Mouse (Mus musculus) embryonic facial prominence, embryonic 11.5 days (tissue): ENCODE measurements around the gene Gm28308. TPM values are rescaled to one million over a fixed set of nuclear protein-coding genes. Genes with fewer than 3 reads are reported as not detected.

Experiments
- ATAC-seq: fragments of 200-750 bp; cut with Nextera tagmentation; replicated peaks from 2 replicates; pipeline ENCODE4 v1.8.0; 2017; ENCODE audit warnings: low read depth; ENCODE audit not compliant: insufficient number of reproducible peaks, low FRiP score, low TSS enrichment
- DNase-seq: peaks from one replicate; pipeline ENCODE4 v3.0.0-alpha.2; 2015; ENCODE audit warnings: low spot score
- H3K27ac ChIP-seq: fragments of 300-500 bp; sonication (generic); replicated peaks from 2 replicates; pipeline ENCODE4 v1.5.1; 2014; ENCODE audit warnings: mild to moderate bottlenecking, low read depth, low read length, control low read depth
- H3K27me3 ChIP-seq: fragments of 300-500 bp; sonication (generic); 2 replicates; pipeline ENCODE4 v1.6.1; 2014; ENCODE audit warnings: mild to moderate bottlenecking, low read length, moderate library complexity, mixed read lengths; ENCODE audit not compliant: control insufficient read depth, insufficient read depth
- H3K36me3 ChIP-seq: fragments of 300-500 bp; sonication (generic); replicated peaks from 2 replicates; pipeline ENCODE4 v1.6.1; 2014; ENCODE audit warnings: low read depth, mild to moderate bottlenecking, low read length, moderate library complexity, mixed read lengths; ENCODE audit not compliant: control insufficient read depth, insufficient read depth
- H3K4me1 ChIP-seq: fragments of 300-500 bp; sonication (generic); 2 replicates; pipeline ENCODE4 v1.6.1; 2014; ENCODE audit warnings: low read length, mixed read lengths; ENCODE audit not compliant: control insufficient read depth, insufficient read depth
- H3K4me2 ChIP-seq: fragments of 300-500 bp; sonication (generic); 2 replicates; pipeline ENCODE4 v1.6.1; 2014; ENCODE audit warnings: low read depth, mild to moderate bottlenecking, control low read depth, low read length, moderate library complexity
- H3K4me3 ChIP-seq: fragments of 300-500 bp; sonication (generic); 2 replicates; pipeline ENCODE4 v1.5.1; 2014; ENCODE audit warnings: low read depth, low read length, control low read depth
- H3K9ac ChIP-seq: fragments of 300-500 bp; sonication (generic); replicated peaks from 2 replicates; pipeline ENCODE4 v1.6.1; 2014; ENCODE audit warnings: mild to moderate bottlenecking, control low read depth, low read length
- H3K9me3 ChIP-seq: fragments of 300-500 bp; sonication (generic); replicated peaks from 2 replicates; pipeline ENCODE4 v1.6.1; 2016; ENCODE audit warnings: mild to moderate bottlenecking, low read length, inconsistent platforms, mixed read lengths; ENCODE audit not compliant: control insufficient read depth
- WGBS: fragments of 180-500 bp; shearing (Covaris S2); extraction: QIAGEN DNeasy Blood & Tissue Kit; methylation state at CpG from one replicate; pipeline ENCODE4 v1.1.7; 2014; 5-methylcytosine and 5-hydroxymethylcytosine counted together
- polyA plus RNA-seq: library from polyadenylated mRNA; unstranded; fragments of >200 nt; fragmentation: Nextera tagmentation; extraction: Ambion mirVana; gene quantifications from 2 replicates; pipeline ENCODE4 v1.2.1, GENCODE M21; 2014

Gm28308 gene
- polyA plus RNA-seq, 1 experiment from 2014 or later = 0.38 TPM

DNA sequence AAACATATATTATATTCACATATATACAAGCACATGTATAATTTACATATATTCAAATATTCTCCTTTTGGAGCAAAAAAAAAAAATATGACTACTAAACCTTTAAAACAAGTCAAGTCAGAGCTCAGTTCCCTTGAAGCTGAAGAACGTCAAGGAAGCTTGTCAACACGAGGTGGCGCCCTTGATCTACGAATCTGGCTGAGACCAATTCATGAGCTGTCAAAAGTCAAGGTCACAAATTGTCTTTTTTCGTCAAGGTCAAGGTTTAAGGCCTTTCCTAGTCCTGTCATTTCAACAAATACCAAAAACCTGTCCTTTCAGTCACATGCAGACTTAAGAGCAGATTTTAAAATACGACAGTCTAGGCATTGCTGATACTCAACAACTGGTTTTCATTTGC, 43.8 kb upstream of the Gm28308 start:
- WGBS = under 1% methylated on average over 6 of the region's 6 CpGs
- no peak overlapping the region for H3K27ac ChIP-seq
- H3K4me3 ChIP-seq = no peak overlapping the region
- H3K9me3 ChIP-seq = no peaks in the 10 kb centered on the region
- H3K9ac ChIP-seq = no peak overlapping the region
- DNase-seq = peak; percentile 90
- ATAC-seq = no peak
- no peak overlapping the region for H3K4me2 ChIP-seq
- peaks cover 5% of the 10 kb centered on the region; the same call in 1 of the 2 replicates for H3K4me1 ChIP-seq
- peaks cover 78% of the 10 kb centered on the region for H3K27me3 ChIP-seq
- H3K36me3 ChIP-seq = no peaks in the 10 kb centered on the region

- Histone ChIP-seq H3K4me2 (no peak overlapping the region; the same call in 1 of the 2 replicates), H3K27ac (no peak overlapping the region), H3K27me3 (peaks cover 81% of the 10 kb centered on the region), H3K36me3 (no peaks in the 10 kb centered on the region), H3K4me3 (no peak overlapping the region), H3K9ac (no peak overlapping the region), H3K4me1 (no peaks in the 10 kb centered on the region; the same call in 1 of the 2 replicates), H3K9me3 (no peaks in the 10 kb centered on the region)
- no peak for ATAC-seq
- DNase-seq = peak; percentile 27
- WGBS = under 1% methylated on average over 59 of the region's 59 CpGs
These were observed 40.7 kb upstream of the Gm28308 start for GRCm38 (mm10) chr6:52253511-52254500.

- no peak overlapping the region for H3K9ac ChIP-seq
- under 1% methylated on average over 35 of the region's 35 CpGs for WGBS
- no peaks in the 10 kb centered on the region; the same call in 1 of the 2 replicates for H3K4me1 ChIP-seq
- DNase-seq (no peak), ATAC-seq (no peak)
- H3K4me3 ChIP-seq = no peak overlapping the region
- no peak overlapping the region for H3K4me2 ChIP-seq
- no peaks in the 10 kb centered on the region for H3K9me3 ChIP-seq
- H3K27me3 ChIP-seq = peaks cover 82% of the 10 kb centered on the region
- no peak overlapping the region for H3K27ac ChIP-seq
- H3K36me3 ChIP-seq = no peaks in the 10 kb centered on the region
These were observed 39.7 kb upstream of the Gm28308 start for GRCm38 (mm10) chr6:52252775-52253376.

DNA sequence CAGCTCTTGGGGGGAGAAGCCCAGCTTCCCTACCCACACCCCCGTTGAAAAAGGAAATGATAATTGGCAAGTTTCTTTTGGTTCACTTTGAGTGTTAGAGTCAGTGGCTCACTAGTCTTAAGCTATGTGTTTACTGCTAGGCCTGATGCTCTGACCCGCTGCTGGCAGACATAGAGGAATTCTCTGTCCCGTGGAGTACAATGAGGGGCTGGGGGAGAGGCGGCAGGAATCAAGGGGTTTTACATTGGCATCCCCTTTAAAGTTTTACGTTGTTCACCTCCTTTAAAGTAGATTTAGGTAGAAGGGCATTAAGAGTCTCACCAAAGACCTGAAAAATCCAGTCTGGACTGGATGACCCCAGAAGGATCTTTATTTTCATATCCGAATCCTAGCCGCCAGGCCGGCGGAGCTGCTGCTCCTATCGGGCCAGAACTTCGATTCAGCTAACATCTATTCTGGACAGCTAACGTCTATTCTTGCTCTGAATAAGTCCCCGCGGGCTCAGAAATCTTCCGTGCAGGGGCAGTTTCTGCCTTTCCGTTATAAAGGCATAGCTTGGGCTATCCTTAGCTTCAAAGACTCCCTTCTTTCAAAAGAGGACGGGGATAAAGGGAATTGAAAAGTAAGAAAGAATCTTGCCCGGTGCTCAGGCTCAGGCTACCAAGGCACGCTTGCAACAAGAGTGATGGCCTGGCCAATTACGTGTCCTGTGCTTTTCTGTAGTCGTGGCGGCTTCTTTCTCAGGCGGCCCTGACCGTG, 39.1 kb upstream of the Gm28308 start:
- ATAC-seq (no peak), DNase-seq (no peak)
- H3K36me3 ChIP-seq = no peaks in the 10 kb centered on the region
- no peak overlapping the region for H3K4me3 ChIP-seq
- H3K27ac ChIP-seq = no peak overlapping the region
- H3K9me3 ChIP-seq = no peaks in the 10 kb centered on the region
- H3K9ac ChIP-seq = no peak overlapping the region
- H3K27me3 ChIP-seq = peaks cover 82% of the 10 kb centered on the region
- H3K4me2 ChIP-seq = no peak overlapping the region
- WGBS = under 1% methylated on average over 24 of the region's 24 CpGs
- H3K4me1 ChIP-seq = no peaks in the 10 kb centered on the region; the same call in 1 of the 2 replicates

GRCm38 (mm10) chr6:52251177-52251879, 38.2 kb upstream of the Gm28308 start:
- 8% methylated on average over 7 of the region's 7 CpGs for WGBS
- Histone ChIP-seq H3K36me3 (no peaks in the 10 kb centered on the region), H3K27me3 (peaks cover 84% of the 10 kb centered on the region), H3K4me1 (no peaks in the 10 kb centered on the region; the same call in 1 of the 2 replicates), H3K9me3 (no peaks in the 10 kb centered on the region), H3K27ac (no peak overlapping the region), H3K9ac (no peak overlapping the region), H3K4me3 (no peak overlapping the region), H3K4me2 (no peak overlapping the region)
- DNase-seq (no peak), ATAC-seq (no peak)

DNA sequence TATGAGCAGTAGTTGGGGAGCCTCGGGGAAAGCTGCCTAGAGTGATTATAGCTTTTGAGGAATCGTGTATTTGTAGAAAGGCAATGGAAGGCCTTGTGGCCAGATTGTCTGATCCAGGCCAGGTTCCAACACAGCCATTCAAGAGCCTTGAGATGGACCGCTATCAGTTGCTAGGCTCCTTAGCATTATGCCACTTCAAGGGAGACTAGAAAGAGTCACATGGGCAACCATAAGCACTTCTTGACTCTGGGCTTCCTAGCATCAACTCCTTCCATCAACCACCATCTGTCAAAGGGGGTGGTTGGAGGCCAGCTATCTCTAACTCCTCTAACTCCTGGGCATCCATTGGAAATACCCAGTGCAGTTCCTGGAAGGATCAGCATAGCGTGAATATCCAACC, 36.7 kb upstream of the Gm28308 start:
- peaks cover 89% of the 10 kb centered on the region for H3K27me3 ChIP-seq
- no peak overlapping the region for H3K4me3 ChIP-seq
- no peaks in the 10 kb centered on the region for H3K36me3 ChIP-seq
- H3K4me1 ChIP-seq = no peaks in the 10 kb centered on the region; the same call in 1 of the 2 replicates
- H3K9ac ChIP-seq = no peak overlapping the region
- 0% methylated on average over 4 of the region's 4 CpGs for WGBS
- no peak overlapping the region for H3K4me2 ChIP-seq
- no peak overlapping the region for H3K27ac ChIP-seq
- no peaks in the 10 kb centered on the region for H3K9me3 ChIP-seq
- no peak for DNase-seq
- no peak for ATAC-seq

DNA sequence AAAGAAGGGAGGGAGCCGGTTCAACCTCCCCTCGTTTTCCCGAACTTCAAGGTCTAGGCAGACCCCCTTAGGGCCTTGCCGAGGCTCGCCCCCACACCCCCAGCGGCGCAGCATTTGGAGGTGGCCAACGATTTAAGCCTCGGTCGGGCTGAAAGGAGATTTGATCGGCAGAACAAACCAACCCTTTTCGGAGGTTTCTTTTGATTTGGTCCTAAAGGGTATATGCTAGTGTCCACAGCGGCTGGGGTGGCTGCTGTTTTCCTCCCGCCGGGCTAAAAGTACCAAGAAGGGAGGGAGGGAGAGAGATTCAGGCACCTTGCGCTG, 36.2 kb upstream of the Gm28308 start:
- Histone ChIP-seq H3K4me3 (no peak overlapping the region), H3K9me3 (no peaks in the 10 kb centered on the region), H3K4me1 (no peaks in the 10 kb centered on the region; the same call in 1 of the 2 replicates), H3K27ac (no peak overlapping the region), H3K27me3 (peaks cover 93% of the 10 kb centered on the region), H3K9ac (no peak overlapping the region), H3K4me2 (no peak overlapping the region), H3K36me3 (no peaks in the 10 kb centered on the region)
- ATAC-seq (no peak), DNase-seq (no peak)
- 2% methylated on average over 16 of the region's 16 CpGs for WGBS
